Mouse (Mus musculus): Measurements from ENCODE around the gene Afmid.

DNA sequence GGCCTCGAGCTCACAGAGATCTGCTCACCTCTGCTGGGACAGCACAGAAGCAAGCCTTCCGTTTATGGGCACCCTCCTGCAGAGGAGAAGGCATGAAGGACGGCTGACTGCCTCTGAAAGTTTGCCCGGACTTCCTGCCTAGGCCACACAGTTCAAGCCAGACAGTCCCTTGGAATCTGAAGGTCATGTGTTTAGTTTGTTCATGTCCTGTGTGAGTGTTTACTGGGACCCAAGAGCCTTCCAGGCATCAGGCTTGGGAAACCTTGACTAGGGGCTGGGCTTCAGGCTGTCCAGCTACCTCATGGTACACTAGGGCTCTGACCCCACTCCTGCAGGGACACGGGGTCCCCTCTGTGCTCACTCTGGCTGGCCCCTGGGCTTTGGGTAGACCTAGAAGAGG is 60.3 kb downstream of the Afmid start:
- TF ChIP-seq CTCF (IDR thresholded peaks at IDR 0.05; ENCODE audit: low read depth) (no peak), EP300 (IDR thresholded peaks at IDR 0.05; ENCODE audit: low read depth) (no peak)

Data from liver, postnatal 0 days (tissue).